Mouse (Mus musculus) megakaryocyte, embryonic 14.5 days (primary cell): ENCODE measurements around the gene Tbl3. TPM values are rescaled to one million over a fixed set of nuclear protein-coding genes. Genes with fewer than 3 reads are reported as not detected.

Experiments
- H3K27me3 ChIP-seq: replicated peaks from 2 replicates; pipeline ENCODE3; 2012; ENCODE audit warnings: inconsistent platforms
- H3K36me3 ChIP-seq: replicated peaks from 2 replicates; pipeline ENCODE3; 2012; ENCODE audit warnings: low read length, inconsistent platforms, mixed read lengths
- H3K4me1 ChIP-seq: 2 replicates; pipeline ENCODE4 v1.6.1; 2012; ENCODE audit warnings: inconsistent platforms
- H3K4me3 ChIP-seq: replicated peaks from 2 replicates; pipeline ENCODE3; 2012; ENCODE audit warnings: moderate library complexity, mild to moderate bottlenecking, inconsistent platforms
- H3K9me3 ChIP-seq: 2 replicates; pipeline ENCODE4 v1.6.1; 2012; ENCODE audit warnings: inconsistent platforms
- FLI1 ChIP-seq: IDR thresholded peaks from 2 replicates; pipeline ENCODE4 v1.6.1; 2012; ENCODE audit warnings: low read length, inconsistent platforms, mixed read lengths
- GATA1 ChIP-seq: IDR thresholded peaks from 3 replicates; pipeline ENCODE4 v1.6.1; 2012; ENCODE audit warnings: mixed read lengths, low read length, inconsistent platforms, borderline replicate concordance
- polyA plus RNA-seq: library from polyadenylated mRNA; stranded (reverse); fragments of >175 nt; gene quantifications from 2 replicates; pipeline ENCODE4 v1.2.3, GENCODE M21; 2012; ENCODE audit warnings: low replicate concordance; ENCODE audit not compliant: insufficient read depth

The Tbl3 gene
- polyA plus RNA-seq, 1 experiment, result 16.6 TPM

DNA sequence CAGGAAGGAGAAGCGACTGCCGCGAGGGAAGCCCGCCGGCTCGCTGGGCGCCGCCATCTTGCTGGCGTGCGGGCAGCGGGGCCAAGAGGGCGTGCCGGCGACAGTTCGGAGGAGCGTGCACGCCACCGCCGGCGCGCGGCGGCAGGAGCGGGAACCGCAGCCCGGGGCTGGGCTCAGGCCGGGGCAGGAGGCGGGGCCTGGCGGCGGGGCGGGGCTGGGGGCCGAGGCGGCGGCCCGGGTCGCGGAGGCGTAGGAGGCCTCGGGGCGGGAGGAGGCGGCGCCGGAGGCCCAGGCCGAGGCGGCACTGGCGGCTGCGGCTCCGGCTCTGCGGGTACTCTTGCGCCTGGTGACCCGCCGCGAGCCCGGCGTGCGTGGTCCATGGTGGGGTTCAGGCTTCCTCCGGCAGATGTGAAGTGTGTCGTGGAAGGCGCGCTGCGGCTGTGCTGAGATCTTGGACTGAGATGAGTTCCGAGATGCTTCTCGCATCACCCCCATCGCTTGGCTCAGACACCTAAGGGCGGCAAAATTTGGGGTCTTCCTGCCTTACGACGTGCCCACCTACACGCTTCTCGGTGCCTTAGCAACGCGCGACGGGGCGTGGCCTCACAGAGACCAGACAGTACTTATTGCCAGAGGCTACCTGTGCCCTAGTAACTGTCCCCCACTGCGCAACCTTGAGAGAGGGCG lies 11.3 kb downstream of the Tbl3 start, which contains the start of the genes Gfer and Noxo1:
Gene Gfer, minus strand, starts transcription at position 146 of the 687 bp plus-strand sequence.
Gene Noxo1, plus strand, starts transcription at position 224 of the 687 bp plus-strand sequence.
- Histone ChIP-seq H3K9me3 (no peaks in the 10 kb centered on the region), H3K4me3 (peak within 1 kb of the TSS; percentile 99), H3K4me1 (peaks cover 53% of the 10 kb centered on the region), H3K36me3 (peaks cover 44% of the 10 kb centered on the region), H3K27me3 (no peaks in the 10 kb centered on the region)
- TF ChIP-seq GATA1 (no peak), FLI1 (no peak)

- TF ChIP-seq GATA1 (no peak), FLI1 (no peak)
- Histone ChIP-seq H3K4me1 (peaks cover 53% of the 10 kb centered on the region), H3K36me3 (peaks cover 37% of the 10 kb centered on the region), H3K4me3 (peak overlapping the region; percentile 99), H3K27me3 (peaks cover 6% of the 10 kb centered on the region), H3K9me3 (no peaks in the 10 kb centered on the region)
Measured at GRCm38 (mm10) chr17:24695326-24696010, 12.0 kb downstream of the Tbl3 start.

DNA sequence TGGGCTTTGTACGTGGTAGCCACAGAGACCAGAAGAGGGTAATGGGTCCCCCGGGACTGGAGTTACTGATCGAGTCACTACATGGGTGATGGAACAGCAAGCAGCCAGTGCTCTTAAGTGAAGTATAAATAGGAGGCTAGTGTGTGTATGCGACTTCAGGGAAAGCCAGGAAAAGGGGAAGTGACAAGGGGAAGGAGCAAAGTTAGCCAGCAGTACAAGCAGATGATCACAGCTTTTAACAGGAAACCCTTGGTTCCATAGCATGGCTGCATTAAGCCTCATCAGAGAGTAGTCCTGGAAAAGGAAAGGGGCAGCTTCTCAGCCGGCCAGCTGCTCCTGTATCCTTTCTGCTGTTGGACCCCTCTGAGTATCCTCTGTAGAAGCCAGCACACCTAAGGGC lies 15.1 kb downstream of the Tbl3 start:
- Histone ChIP-seq H3K4me3 (peak overlapping the region; percentile 42), H3K27me3 (peaks cover 36% of the 10 kb centered on the region), H3K36me3 (peaks cover 20% of the 10 kb centered on the region), H3K9me3 (no peaks in the 10 kb centered on the region), H3K4me1 (peaks cover 70% of the 10 kb centered on the region)
- TF ChIP-seq FLI1, result no peak
- no peak for TF ChIP-seq GATA1

GRCm38 (mm10) chr17:24689251-24690081 lies 18.0 kb downstream of the Tbl3 start, which contains the start of gene Syngr3:
Syngr3 (minus strand) TSS chr17:24689955.
- no peaks in the 10 kb centered on the region for H3K9me3 ChIP-seq

GRCm38 (mm10) chr17:24687599-24687998 lies 19.9 kb downstream of the Tbl3 start:
- Histone ChIP-seq H3K9me3 (no peaks in the 10 kb centered on the region), H3K4me1 (peaks cover 46% of the 10 kb centered on the region), H3K4me3 (peak overlapping the region; percentile 90), H3K36me3 (peaks cover 6% of the 10 kb centered on the region), H3K27me3 (peaks cover 52% of the 10 kb centered on the region)
- no peak for TF ChIP-seq GATA1
- no peak for TF ChIP-seq FLI1

More at GRCm38 (mm10) chr17:24689251-24690081, 18.0 kb downstream of the Tbl3 start, which contains the start of gene Syngr3:
- peaks cover 59% of the 10 kb centered on the region for H3K4me1 ChIP-seq
- peaks cover 19% of the 10 kb centered on the region for H3K36me3 ChIP-seq
- peak within 1 kb of the TSS; percentile 83 for H3K4me3 ChIP-seq
- TF ChIP-seq FLI1 (no peak), GATA1 (no peak)
- peaks cover 52% of the 10 kb centered on the region for H3K27me3 ChIP-seq

DNA sequence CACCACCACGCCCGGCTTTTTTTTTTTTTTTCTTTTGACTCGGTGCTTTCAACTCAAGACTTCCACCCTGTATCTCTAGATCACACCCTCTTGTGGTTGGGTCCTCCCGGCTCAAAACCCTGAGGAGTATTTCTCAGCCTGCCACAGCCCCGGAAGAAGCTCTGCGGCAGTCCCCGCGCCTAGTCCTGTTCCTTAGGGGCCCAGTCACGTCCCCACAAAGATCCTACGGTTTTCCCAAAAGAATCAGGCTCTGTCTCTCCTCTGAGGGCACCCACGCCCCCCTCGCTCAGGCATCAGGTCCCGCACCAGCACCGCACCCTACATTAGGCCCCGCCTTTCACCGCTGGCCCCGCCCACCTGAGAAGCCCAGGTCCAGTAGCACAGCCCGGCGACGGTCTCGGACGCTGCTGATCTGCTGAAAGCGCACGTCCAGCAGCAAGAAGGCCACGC lies 20.3 kb downstream of the Tbl3 start:
- TF ChIP-seq FLI1, result no peak
- TF ChIP-seq GATA1, result no peak
- peaks cover 41% of the 10 kb centered on the region for H3K4me1 ChIP-seq
- H3K4me3 ChIP-seq, result peak overlapping the region; percentile 90
- no peaks in the 10 kb centered on the region for H3K9me3 ChIP-seq
- peaks cover 5% of the 10 kb centered on the region for H3K36me3 ChIP-seq
- peaks cover 52% of the 10 kb centered on the region for H3K27me3 ChIP-seq

DNA sequence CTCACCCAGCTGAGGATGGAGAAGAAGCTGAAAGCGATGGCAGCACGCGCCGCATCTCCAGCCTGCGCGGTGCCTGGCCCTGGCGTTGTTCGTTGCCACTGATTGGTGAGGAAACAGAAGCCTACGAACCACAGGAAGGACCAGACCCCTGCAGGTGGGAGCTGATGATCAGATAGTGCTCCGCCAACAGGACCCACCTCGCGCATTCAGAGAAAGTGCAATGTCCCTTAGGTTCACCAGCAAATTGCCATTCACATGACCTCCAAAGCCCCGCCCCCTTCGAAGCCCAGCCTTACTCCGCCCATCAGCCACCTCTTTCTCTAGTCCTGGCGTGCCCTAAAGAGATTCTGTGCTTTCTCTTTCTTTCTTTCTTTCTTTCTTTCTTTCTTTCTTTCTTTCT lies 20.9 kb downstream of the Tbl3 start:
- Histone ChIP-seq H3K4me3 (peak overlapping the region; percentile 81), H3K9me3 (no peaks in the 10 kb centered on the region)
- no peak for TF ChIP-seq GATA1
- no peak for TF ChIP-seq FLI1

DNA sequence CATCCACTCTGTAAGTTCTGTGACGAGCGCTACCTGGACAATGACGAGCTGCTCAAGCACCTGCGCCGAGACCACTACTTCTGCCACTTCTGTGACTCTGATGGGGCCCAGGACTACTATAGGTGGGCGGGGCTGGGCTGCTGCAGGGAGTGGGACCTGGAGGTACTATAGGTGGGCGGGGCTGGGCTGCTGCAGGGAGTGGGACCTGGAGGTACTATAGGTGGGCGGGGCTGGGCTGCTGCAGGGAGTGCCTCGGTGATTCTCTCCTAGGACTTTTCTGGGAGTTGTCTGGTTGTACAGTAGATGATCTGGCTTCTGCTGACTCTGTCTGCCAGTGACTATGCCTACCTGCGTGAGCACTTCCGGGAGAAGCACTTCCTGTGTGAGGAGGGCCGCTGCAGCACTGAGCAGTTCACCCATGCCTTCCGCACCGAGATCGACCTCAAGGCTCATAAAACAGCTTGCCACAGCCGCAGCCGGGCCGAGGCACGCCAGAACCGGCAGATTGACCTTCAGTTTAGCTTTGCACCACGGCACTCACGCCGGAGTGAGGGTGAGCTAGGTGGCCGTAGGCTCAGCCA lies 29.9 kb downstream of the Tbl3 start:
- peaks cover 35% of the 10 kb centered on the region for H3K4me1 ChIP-seq
- H3K27me3 ChIP-seq, result no peaks in the 10 kb centered on the region
- no peak overlapping the region for H3K4me3 ChIP-seq
- TF ChIP-seq GATA1 (no peak), FLI1 (no peak)
- H3K9me3 ChIP-seq, result no peaks in the 10 kb centered on the region
- H3K36me3 ChIP-seq, result peaks cover 84% of the 10 kb centered on the region

More for the DNA sequence above, 20.9 kb downstream of the Tbl3 start:
- peaks cover 10% of the 10 kb centered on the region for H3K36me3 ChIP-seq
- peaks cover 52% of the 10 kb centered on the region for H3K27me3 ChIP-seq
- peaks cover 38% of the 10 kb centered on the region for H3K4me1 ChIP-seq

GRCm38 (mm10) chr17:24676877-24677276 lies 30.6 kb downstream of the Tbl3 start:
- peaks cover 42% of the 10 kb centered on the region for H3K4me1 ChIP-seq

More at GRCm38 (mm10) chr17:24676877-24677276, 30.6 kb downstream of the Tbl3 start:
- Histone ChIP-seq H3K4me3 (no peak overlapping the region), H3K27me3 (no peaks in the 10 kb centered on the region), H3K9me3 (no peaks in the 10 kb centered on the region), H3K36me3 (peaks cover 78% of the 10 kb centered on the region)
- TF ChIP-seq GATA1, result no peak
- TF ChIP-seq FLI1, result no peak
